Mouse (Mus musculus) spleen, adult 2 months (tissue): ENCODE measurements around the gene Nfil3.

ENCODE experiments used
- CTCF ChIP-seq: fragments of 200-500 bp; IDR thresholded peaks from 2 replicates; pipeline ENCODE4 v1.5.1; 2011; ENCODE audit warnings: mild to moderate bottlenecking, inconsistent platforms; ENCODE audit not compliant: insufficient read depth, insufficient read length, insufficient replicate concordance; ENCODE audit errors: extremely low read depth
- POLR2A ChIP-seq: fragments of 200-500 bp; IDR thresholded peaks from 2 replicates; pipeline ENCODE4 v1.6.1; 2011; ENCODE audit warnings: low read depth, low read length, inconsistent platforms

- TF ChIP-seq POLR2A (no peak), CTCF (no peak)
Measured at GRCm38 (mm10) chr13:52980211-52980950, 492 bp downstream of the Nfil3 start.
